Mouse (Mus musculus): ENCODE measurements around the gene Clca3b. TPM values are rescaled to one million over a fixed set of nuclear protein-coding genes. Genes with fewer than 3 reads are reported as not detected.
"Not testable (repeated sequence)": the region's sequence is repeated elsewhere in the genome, so short reads cannot be mapped to it uniquely, and the experiment has no call there.

Gene Clca3b
- polyA plus RNA-seq (2015; fragmentation: Nextera tagmentation; extraction: Ambion mirVana), result 0.08 TPM in 1 of 2 replicates, not detected in the other

GRCm38 (mm10) chr3:144849014-144849556 is at the start of gene Clca3b:
TSS of gene Clca3b (minus strand) at chr3:144849357.
- H3K4me2 ChIP-seq (ENCODE audit: low read depth, low read length); H3K27ac ChIP-seq (ENCODE audit: low read length); H3K4me3 ChIP-seq (ENCODE audit: low read depth, low read length); H3K27me3 ChIP-seq (ENCODE audit: control insufficient read depth, insufficient read depth, low read depth, low read length); ATAC-seq (ENCODE audit: low read depth); H3K36me3 ChIP-seq (ENCODE audit: control insufficient read depth, insufficient read depth); H3K9me3 ChIP-seq (replicated peaks; ENCODE audit: control insufficient read depth, low read length); H3K9ac ChIP-seq (ENCODE audit: low read depth, low read length); H3K4me1 ChIP-seq (ENCODE audit: control insufficient read depth, low read depth, low read length): not testable (repeated sequence)
- WGBS (ENCODE audit: insufficient replicate concordance), result 58% methylated on average over 9 of the region's 9 CpGs

GRCm38 (mm10) chr3:144897042-144897678 is 48.0 kb upstream of the Clca3b start:
- peak; percentile 27; the same call in 1 of the 2 replicates for ATAC-seq (ENCODE audit: low read depth)
- WGBS (ENCODE audit: insufficient replicate concordance), result 56% methylated on average over 2 of the region's 2 CpGs

DNA sequence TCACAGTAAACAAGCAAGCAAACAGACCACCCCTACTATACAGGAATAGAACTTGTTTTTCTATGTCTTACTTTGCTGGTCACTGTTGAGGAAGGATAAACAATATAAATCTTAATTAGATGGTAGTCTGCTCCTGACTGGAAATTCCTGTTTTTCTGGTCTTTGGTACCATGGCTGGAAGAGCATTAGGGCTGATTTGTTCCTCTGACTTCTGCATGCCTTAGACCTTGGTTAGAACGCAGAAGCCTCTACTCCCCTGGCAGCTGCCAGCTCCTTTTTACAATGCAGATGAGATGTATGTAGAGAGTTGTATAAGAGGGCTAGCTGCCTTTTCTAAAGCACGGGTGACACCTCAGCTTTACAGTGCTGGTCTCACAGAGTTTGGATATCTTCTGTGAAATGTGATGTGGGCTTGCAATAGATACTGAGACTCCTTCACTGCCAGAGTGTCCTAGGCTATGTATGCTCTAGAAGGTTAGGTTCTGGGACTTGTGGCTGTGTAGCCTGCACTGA is 41.1 kb upstream of the Clca3b start:
- Histone ChIP-seq H3K27me3 (ENCODE audit: control insufficient read depth, insufficient read depth, low read depth, low read length) (no peaks in the 10 kb centered on the region), H3K9ac (ENCODE audit: low read depth, low read length) (no peak overlapping the region), H3K9me3 (replicated peaks; ENCODE audit: control insufficient read depth, low read length) (no peaks in the 10 kb centered on the region), H3K4me2 (ENCODE audit: low read depth, low read length) (no peak overlapping the region), H3K36me3 (ENCODE audit: control insufficient read depth, insufficient read depth) (no peaks in the 10 kb centered on the region), H3K27ac (ENCODE audit: low read length) (no peak overlapping the region), H3K4me3 (ENCODE audit: low read depth, low read length) (no peak overlapping the region), H3K4me1 (ENCODE audit: control insufficient read depth, low read depth, low read length) (no peaks in the 10 kb centered on the region)
- ATAC-seq (ENCODE audit: low read depth), result no peak
- 34% methylated on average over 2 of the region's 2 CpGs for WGBS (ENCODE audit: insufficient replicate concordance)

More at GRCm38 (mm10) chr3:144897042-144897678, 48.0 kb upstream of the Clca3b start:
- no peak overlapping the region for H3K27ac ChIP-seq (ENCODE audit: low read length)
- H3K4me1 ChIP-seq (ENCODE audit: control insufficient read depth, low read depth, low read length), result no peaks in the 10 kb centered on the region
- H3K9me3 ChIP-seq (replicated peaks; ENCODE audit: control insufficient read depth, low read length), result no peaks in the 10 kb centered on the region
- no peak overlapping the region for H3K9ac ChIP-seq (ENCODE audit: low read depth, low read length)
- H3K36me3 ChIP-seq (ENCODE audit: control insufficient read depth, insufficient read depth), result no peaks in the 10 kb centered on the region
- H3K4me3 ChIP-seq (ENCODE audit: low read depth, low read length), result no peak overlapping the region
- H3K27me3 ChIP-seq (ENCODE audit: control insufficient read depth, insufficient read depth, low read depth, low read length), result no peaks in the 10 kb centered on the region
- no peak overlapping the region for H3K4me2 ChIP-seq (ENCODE audit: low read depth, low read length)

DNA sequence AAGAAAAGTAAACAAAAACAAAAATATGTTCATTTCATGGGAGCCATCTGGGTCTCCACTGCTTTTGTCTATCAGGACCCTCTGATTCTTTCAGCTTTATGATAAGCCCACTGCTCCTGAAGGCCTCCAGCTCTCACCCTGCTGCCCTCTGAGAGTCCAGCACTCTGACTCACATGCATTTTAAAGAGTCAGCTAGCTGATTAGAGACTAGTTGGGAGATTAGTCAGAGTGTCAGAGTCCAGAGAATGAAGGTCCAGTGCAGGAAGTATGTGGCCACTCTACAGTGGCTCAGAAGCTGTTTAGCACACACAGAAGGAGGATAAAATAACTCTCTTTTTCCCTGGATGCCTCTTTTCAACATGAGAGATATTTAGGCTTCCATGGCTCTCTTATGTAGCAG is 37.8 kb upstream of the Clca3b start:
- Histone ChIP-seq H3K9ac (ENCODE audit: low read depth, low read length) (no peak overlapping the region), H3K27ac (ENCODE audit: low read length) (no peak overlapping the region), H3K27me3 (ENCODE audit: control insufficient read depth, insufficient read depth, low read depth, low read length) (no peaks in the 10 kb centered on the region), H3K36me3 (ENCODE audit: control insufficient read depth, insufficient read depth) (no peaks in the 10 kb centered on the region), H3K4me2 (ENCODE audit: low read depth, low read length) (no peak overlapping the region), H3K4me3 (ENCODE audit: low read depth, low read length) (no peak overlapping the region), H3K4me1 (ENCODE audit: control insufficient read depth, low read depth, low read length) (no peaks in the 10 kb centered on the region), H3K9me3 (replicated peaks; ENCODE audit: control insufficient read depth, low read length) (no peaks in the 10 kb centered on the region)
- ATAC-seq (ENCODE audit: low read depth), result no peak

GRCm38 (mm10) chr3:144872012-144872411 is 22.9 kb upstream of the Clca3b start:
- H3K9me3 ChIP-seq (replicated peaks; ENCODE audit: control insufficient read depth, low read length); H3K4me3 ChIP-seq (ENCODE audit: low read depth, low read length); H3K27ac ChIP-seq (ENCODE audit: low read length); H3K36me3 ChIP-seq (ENCODE audit: control insufficient read depth, insufficient read depth); H3K4me1 ChIP-seq (ENCODE audit: control insufficient read depth, low read depth, low read length); H3K4me2 ChIP-seq (ENCODE audit: low read depth, low read length); H3K27me3 ChIP-seq (ENCODE audit: control insufficient read depth, insufficient read depth, low read depth, low read length); ATAC-seq (ENCODE audit: low read depth); H3K9ac ChIP-seq (ENCODE audit: low read depth, low read length): not testable (repeated sequence)
- 41% methylated on average over 4 of the region's 4 CpGs for WGBS (ENCODE audit: insufficient replicate concordance)

GRCm38 (mm10) chr3:144849584-144849983 is 427 bp upstream of the Clca3b start:
- WGBS (ENCODE audit: insufficient replicate concordance), result 29% methylated on average over 4 of the region's 4 CpGs
- Histone ChIP-seq H3K36me3 (ENCODE audit: control insufficient read depth, insufficient read depth) (no peaks in the 10 kb centered on the region), H3K4me2 (ENCODE audit: low read depth, low read length) (no peak overlapping the region), H3K27ac (ENCODE audit: low read length) (no peak overlapping the region), H3K27me3 (ENCODE audit: control insufficient read depth, insufficient read depth, low read depth, low read length) (no peaks in the 10 kb centered on the region), H3K9ac (ENCODE audit: low read depth, low read length) (no peak overlapping the region), H3K4me3 (ENCODE audit: low read depth, low read length) (no peak overlapping the region), H3K4me1 (ENCODE audit: control insufficient read depth, low read depth, low read length) (no peaks in the 10 kb centered on the region), H3K9me3 (replicated peaks; ENCODE audit: control insufficient read depth, low read length) (no peaks in the 10 kb centered on the region)
- ATAC-seq (ENCODE audit: low read depth), result no peak

- no peak overlapping the region for H3K4me2 ChIP-seq (ENCODE audit: low read depth, low read length)
- no peaks in the 10 kb centered on the region for H3K4me1 ChIP-seq (ENCODE audit: control insufficient read depth, low read depth, low read length)
- no peak overlapping the region for H3K4me3 ChIP-seq (ENCODE audit: low read depth, low read length)
- no peak overlapping the region for H3K27ac ChIP-seq (ENCODE audit: low read length)
- no peaks in the 10 kb centered on the region for H3K27me3 ChIP-seq (ENCODE audit: control insufficient read depth, insufficient read depth, low read depth, low read length)
- H3K36me3 ChIP-seq (ENCODE audit: control insufficient read depth, insufficient read depth), result no peaks in the 10 kb centered on the region
- H3K9ac ChIP-seq (ENCODE audit: low read depth, low read length), result no peak overlapping the region
- H3K9me3 ChIP-seq (replicated peaks; ENCODE audit: control insufficient read depth, low read length), result no peaks in the 10 kb centered on the region
- no peak for ATAC-seq (ENCODE audit: low read depth)
- WGBS (ENCODE audit: insufficient replicate concordance), result 68% methylated on average over 6 of the region's 6 CpGs
Measured at GRCm38 (mm10) chr3:144827257-144827656, 21.9 kb downstream of the Clca3b start.

- Histone ChIP-seq H3K4me1 (ENCODE audit: control insufficient read depth, low read depth, low read length) (no peaks in the 10 kb centered on the region), H3K9ac (ENCODE audit: low read depth, low read length) (no peak overlapping the region), H3K36me3 (ENCODE audit: control insufficient read depth, insufficient read depth) (no peaks in the 10 kb centered on the region), H3K9me3 (replicated peaks; ENCODE audit: control insufficient read depth, low read length) (no peaks in the 10 kb centered on the region), H3K27ac (ENCODE audit: low read length) (no peak overlapping the region), H3K4me3 (ENCODE audit: low read depth, low read length) (no peak overlapping the region), H3K27me3 (ENCODE audit: control insufficient read depth, insufficient read depth, low read depth, low read length) (no peaks in the 10 kb centered on the region), H3K4me2 (ENCODE audit: low read depth, low read length) (no peak overlapping the region)
- no peak; the same call in 1 of the 2 replicates for ATAC-seq (ENCODE audit: low read depth)
- WGBS (ENCODE audit: insufficient replicate concordance), result 13% methylated on average over 10 of the region's 10 CpGs
Measured at GRCm38 (mm10) chr3:144825151-144825550, 24.0 kb downstream of the Clca3b start.

DNA sequence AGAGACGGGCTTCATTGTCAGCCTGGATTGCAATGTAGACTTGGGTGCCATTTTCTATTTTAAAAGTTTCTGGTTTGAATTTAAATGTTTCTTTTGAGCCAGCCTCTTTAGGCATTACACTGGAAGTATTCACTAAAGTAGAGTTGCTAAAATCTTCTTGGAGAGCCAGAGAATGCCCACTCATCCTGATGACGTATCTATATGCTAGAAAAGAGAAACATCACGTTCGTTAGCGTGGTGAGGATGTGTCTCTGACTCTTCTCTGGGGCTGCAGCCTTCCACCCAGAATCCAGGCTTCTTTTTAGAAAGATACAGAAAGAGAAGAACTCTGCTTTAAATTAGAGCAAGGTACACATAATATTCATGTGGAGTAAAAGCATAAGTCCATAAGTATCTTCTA is 25.8 kb downstream of the Clca3b start:
- Histone ChIP-seq H3K27me3 (ENCODE audit: control insufficient read depth, insufficient read depth, low read depth, low read length) (no peaks in the 10 kb centered on the region), H3K4me2 (ENCODE audit: low read depth, low read length) (no peak overlapping the region), H3K4me3 (ENCODE audit: low read depth, low read length) (no peak overlapping the region), H3K9ac (ENCODE audit: low read depth, low read length) (no peak overlapping the region), H3K27ac (ENCODE audit: low read length) (no peak overlapping the region), H3K9me3 (replicated peaks; ENCODE audit: control insufficient read depth, low read length) (no peaks in the 10 kb centered on the region), H3K4me1 (ENCODE audit: control insufficient read depth, low read depth, low read length) (no peaks in the 10 kb centered on the region), H3K36me3 (ENCODE audit: control insufficient read depth, insufficient read depth) (no peaks in the 10 kb centered on the region)
- no peak for ATAC-seq (ENCODE audit: low read depth)
- 66% methylated on average over 5 of the region's 5 CpGs for WGBS (ENCODE audit: insufficient replicate concordance)

Data from liver, embryonic 16.5 days (tissue).